Mouse (Mus musculus) common myeloid progenitor, adult 5-6 weeks (primary cell): ENCODE results near the gene Ddias. TPM values are rescaled to one million over a fixed set of nuclear protein-coding genes. Genes with fewer than 3 reads are reported as not detected.

Experiments
- total RNA-seq: library from RNA; stranded (forward); fragments of 200-1000, 187-1606 nt; gene quantifications from 2 replicates; pipeline ENCODE4 v1.2.3, GENCODE M21; 2017

Ddias gene
- total RNA-seq, 1 experiment from 2014 or later: 23.0 TPM

Other genes starting within 250 kb of the Ddias start
- gene Ankrd42, start 237.1 kb downstream of the Ddias start, total RNA-seq: 0.09 and 1.3 TPM in 2 replicates
- gene Pcf11, start 204.3 kb downstream of the Ddias start, total RNA-seq: 97.9 and 112 TPM in 2 replicates
- gene Rab30, start 132.6 kb downstream of the Ddias start, total RNA-seq: 0.24 and 1.8 TPM in 2 replicates
- gene Prcp, start 223 bp upstream of the Ddias start, total RNA-seq: 52.6 and 59.2 TPM in 2 replicates
- gene Fam181b, start 205.6 kb upstream of the Ddias start, total RNA-seq: not detected in 2 replicates